In the genomic region with DNA sequence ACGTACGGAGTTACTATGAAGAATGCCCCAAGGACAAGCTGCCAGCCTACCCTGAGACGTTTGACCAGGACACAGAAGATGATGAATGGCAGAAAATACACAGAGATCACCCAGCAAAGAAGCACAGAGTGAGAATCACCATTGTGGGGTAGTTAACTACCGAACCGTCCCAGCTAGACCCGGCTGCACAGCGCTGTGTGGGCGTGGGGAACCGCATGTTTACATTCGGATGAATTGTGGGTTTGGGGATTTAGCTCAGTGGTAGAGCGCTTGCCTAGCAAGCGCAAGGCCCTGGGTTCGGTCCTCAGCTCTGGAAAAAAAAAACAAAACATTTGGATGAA, we compare ENCODE assay signal across 29 mouse cellular contexts. TPM values are rescaled to one million over a fixed set of nuclear protein-coding genes. Genes with fewer than 3 reads are reported as not detected.
A peak's percentile ranks its signal among the peaks of the same experiment; 100 is the strongest.
DNase-seq lines count a peak whose midpoint lies in the region; ATAC-seq lines count a peak whose summit lies in the region.
"Had no signal": no experiment of that assay in that cellular context is flagged by ENCODE, and none has a peak within 500 bp of the region (broad histone marks: within the 10 kb centered on the region; RNA-seq: fewer than 3 reads in every experiment).

No protein-coding gene starts in this region.

- 75% methylated on average over 13 of the region's 13 CpGs for WGBS in heart, embryonic 13.5 days
- 89% methylated on average over 13 of the region's 13 CpGs for WGBS in midbrain, embryonic 11.5 days
- 86% methylated on average over 13 of the region's 13 CpGs for WGBS in midbrain, embryonic 16.5 days
- 82% methylated on average over 13 of the region's 13 CpGs for WGBS in liver, embryonic 12.5 days (ENCODE audit: insufficient replicate concordance)

- DNase-seq in heart, adult 9 months (ENCODE audit: low spot score in 2 of 2): no peak
- peak; percentile 44 for DNase-seq in midbrain, embryonic 11.5 days (ENCODE audit: low spot score, missing footprints)
- DNase-seq in lung, postnatal 14 days: no peak
- DNase-seq: adrenal gland, postnatal 14 days; cerebellum, adult 2 months; cerebellum, postnatal 25 days; gastrocnemius, adult 2 months; kidney, adult 2 months; layer of hippocampus, adult 9-11 months; left cerebral cortex, postnatal 4 days; lung, postnatal 4 days; thymus, adult 2 months had no signal

- H3K4me3 ChIP-seq in heart, embryonic 13.5 days: no peak overlapping the region
- no peak overlapping the region for H3K4me3 ChIP-seq in midbrain, embryonic 11.5 days (ENCODE audit: low read depth, low read length)
- no peak overlapping the region for H3K4me3 ChIP-seq in midbrain, embryonic 16.5 days (ENCODE audit: low read depth, low read length)
- H3K4me3 ChIP-seq in liver, embryonic 12.5 days: no peak overlapping the region
- H3K4me3 ChIP-seq: embryonic facial prominence, embryonic 13.5 days; gastrocnemius, adult 2 months; hindbrain, embryonic 15.5 days; left cerebral cortex, adult 2 months; lung, embryonic 15.5 days; midbrain, embryonic 15.5 days; myocyte; neural tube, embryonic 15.5 days; stomach, embryonic 15.5 days had no signal

- H3K9ac ChIP-seq in heart, embryonic 13.5 days: no peak overlapping the region
- H3K9ac ChIP-seq in midbrain, embryonic 11.5 days (ENCODE audit: low read length): no peak overlapping the region
- H3K9ac ChIP-seq in midbrain, embryonic 16.5 days (ENCODE audit: low read depth, low read length): no peak overlapping the region
- H3K9ac ChIP-seq in liver, embryonic 12.5 days: no peak overlapping the region
- H3K9ac ChIP-seq: embryonic facial prominence, embryonic 13.5 days; hindbrain, embryonic 15.5 days; lung, embryonic 15.5 days; midbrain, embryonic 15.5 days; neural tube, embryonic 15.5 days; stomach, embryonic 15.5 days had no signal

- H3K9me3 ChIP-seq in heart, embryonic 13.5 days: no peaks in the 10 kb centered on the region
- no peaks in the 10 kb centered on the region for H3K9me3 ChIP-seq in midbrain, embryonic 11.5 days (ENCODE audit: control insufficient read depth, low read length)
- no peaks in the 10 kb centered on the region for H3K9me3 ChIP-seq in midbrain, embryonic 16.5 days (replicated peaks; ENCODE audit: control insufficient read depth, low read length, poor library complexity, severe bottlenecking)
- H3K9me3 ChIP-seq in liver, embryonic 12.5 days (replicated peaks): no peaks in the 10 kb centered on the region
- H3K9me3 ChIP-seq: embryonic facial prominence, embryonic 13.5 days; hindbrain, embryonic 15.5 days; lung, embryonic 15.5 days; midbrain, embryonic 15.5 days; neural tube, embryonic 15.5 days; stomach, embryonic 15.5 days had no signal

- peak overlapping the region; percentile 64 for H3K27ac ChIP-seq in heart, embryonic 13.5 days (replicated peaks)
- H3K27ac ChIP-seq in midbrain, embryonic 11.5 days (ENCODE audit: low read depth, low read length): no peak overlapping the region
- no peak overlapping the region for H3K27ac ChIP-seq in midbrain, embryonic 16.5 days (ENCODE audit: low read length)
- H3K27ac ChIP-seq in liver, embryonic 12.5 days: peak overlapping the region; percentile 66; the same call in 1 of the 2 replicates
- H3K27ac ChIP-seq: embryonic facial prominence, embryonic 13.5 days; gastrocnemius, adult 2 months; hindbrain, embryonic 15.5 days; kidney, postnatal 0 days; left cerebral cortex, adult 2 months; lung, embryonic 15.5 days; midbrain, embryonic 15.5 days; neural tube, embryonic 15.5 days; stomach, embryonic 15.5 days had no signal

- peaks cover 15% of the 10 kb centered on the region for H3K4me1 ChIP-seq in heart, embryonic 13.5 days
- no peaks in the 10 kb centered on the region for H3K4me1 ChIP-seq in midbrain, embryonic 11.5 days (ENCODE audit: control insufficient read depth, insufficient read depth, low read length)
- no peaks in the 10 kb centered on the region for H3K4me1 ChIP-seq in midbrain, embryonic 16.5 days (ENCODE audit: control insufficient read depth, insufficient read depth, low read length)
- peaks cover 19% of the 10 kb centered on the region for H3K4me1 ChIP-seq in liver, embryonic 12.5 days
- H3K4me1 ChIP-seq: embryonic facial prominence, embryonic 13.5 days; hindbrain, embryonic 15.5 days; lung, embryonic 15.5 days; midbrain, embryonic 15.5 days; neural tube, embryonic 15.5 days; stomach, embryonic 15.5 days had no signal

- no peaks in the 10 kb centered on the region for H3K36me3 ChIP-seq in heart, embryonic 13.5 days
- H3K36me3 ChIP-seq in midbrain, embryonic 11.5 days (ENCODE audit: control insufficient read depth, insufficient read depth, low read length): no peaks in the 10 kb centered on the region
- H3K36me3 ChIP-seq in midbrain, embryonic 16.5 days (ENCODE audit: control insufficient read depth, insufficient read depth, low read length): no peaks in the 10 kb centered on the region
- no peaks in the 10 kb centered on the region for H3K36me3 ChIP-seq in liver, embryonic 12.5 days
- H3K36me3 ChIP-seq: hindbrain, embryonic 15.5 days; lung, embryonic 15.5 days; midbrain, embryonic 15.5 days; neural tube, embryonic 15.5 days; stomach, embryonic 15.5 days had no signal

- H3K4me2 ChIP-seq in heart, embryonic 13.5 days: peak overlapping the region; percentile 39
- H3K4me2 ChIP-seq in midbrain, embryonic 11.5 days: no peak overlapping the region
- no peak overlapping the region for H3K4me2 ChIP-seq in midbrain, embryonic 16.5 days (ENCODE audit: low read length)
- H3K4me2 ChIP-seq in liver, embryonic 12.5 days: peak overlapping the region; percentile 28
- H3K4me2 ChIP-seq: embryonic facial prominence, embryonic 13.5 days; hindbrain, embryonic 15.5 days; lung, embryonic 15.5 days; midbrain, embryonic 15.5 days; neural tube, embryonic 15.5 days; stomach, embryonic 15.5 days had no signal

- ATAC-seq in heart, embryonic 13.5 days (ENCODE audit: extremely low read depth, insufficient number of reproducible peaks, low FRiP score, low TSS enrichment): no peak
- no peak for ATAC-seq in midbrain, embryonic 11.5 days (ENCODE audit: low FRiP score)
- ATAC-seq in midbrain, embryonic 16.5 days: no peak
- peak; percentile 22; the same call in 1 of the 2 replicates for ATAC-seq in liver, embryonic 12.5 days
- ATAC-seq in granulocyte monocyte progenitor cell, adult 5-6 weeks (replicated peaks; ENCODE audit: poor library complexity, severe bottlenecking): no peak
- ATAC-seq: CD4-positive, CD25-positive, alpha-beta regulatory T cell, adult 4 months; forebrain, embryonic 14.5 days; midbrain, embryonic 15.5 days had no signal

- H3K27me3 ChIP-seq in heart, embryonic 13.5 days (replicated peaks): no peaks in the 10 kb centered on the region
- no peaks in the 10 kb centered on the region for H3K27me3 ChIP-seq in midbrain, embryonic 11.5 days (ENCODE audit: control insufficient read depth, insufficient read depth, low read length)
- H3K27me3 ChIP-seq in midbrain, embryonic 16.5 days (ENCODE audit: control insufficient read depth, insufficient read depth, low read depth, low read length): no peaks in the 10 kb centered on the region
- H3K27me3 ChIP-seq in liver, embryonic 12.5 days (replicated peaks): no peaks in the 10 kb centered on the region
- H3K27me3 ChIP-seq: embryonic facial prominence, embryonic 13.5 days; hindbrain, embryonic 15.5 days; lung, embryonic 15.5 days; midbrain, embryonic 15.5 days; neural tube, embryonic 15.5 days; stomach, embryonic 15.5 days had no signal

RNA-seq across cellular contexts. Expression of a gene that starts 31.8 kb away (rescaled TPM):
- 11.2 and 14.3 TPM in 2 replicates for polyA plus RNA-seq in heart, embryonic 13.5 days (2015; fragmentation: Nextera tagmentation; extraction: Ambion mirVana)
- polyA plus RNA-seq in midbrain, embryonic 11.5 days (2014; fragmentation: Nextera tagmentation; extraction: Ambion mirVana): 14.0 and 17.0 TPM in 2 replicates
- polyA plus RNA-seq in midbrain, embryonic 16.5 days (2015; fragmentation: Nextera tagmentation; extraction: Ambion mirVana): 4.6 TPM in 2 replicates
- 1.6 and 2.2 TPM in 2 replicates for polyA plus RNA-seq in liver, embryonic 12.5 days (2016; fragmentation: Nextera tagmentation; extraction: Ambion mirVana)
- not detected in 2 replicates for total RNA-seq in granulocyte monocyte progenitor cell, adult 5-6 weeks (2014; fragmentation: Nextera tagmentation)
- total RNA-seq in granulocyte monocyte progenitor cell, adult 5-6 weeks (2017): not detected in 2 replicates
- total RNA-seq: hematopoietic stem cell, adult 5-6 weeks; megakaryocyte-erythroid progenitor cell, adult 5-6 weeks had no signal
- polyA plus RNA-seq: CD4-positive, CD25-positive, alpha-beta regulatory T cell, adult 4 months had no signal

Comparison
In these comparisons a context has a peak if more than half of its experiments do, and no peak if none do; other contexts are left out.
1. H3K27ac ChIP-seq: peak in heart, embryonic 13.5 days (single experiment) and liver, embryonic 12.5 days (single experiment); none in midbrain, embryonic 11.5 days (single experiment) and midbrain, embryonic 16.5 days (single experiment).
2. H3K4me2 ChIP-seq: peak in heart, embryonic 13.5 days (single experiment) and liver, embryonic 12.5 days (single experiment); none in midbrain, embryonic 11.5 days (single experiment) and midbrain, embryonic 16.5 days (single experiment).